8 mouse cellular contexts compared by ENCODE assay signal in the genomic region with DNA sequence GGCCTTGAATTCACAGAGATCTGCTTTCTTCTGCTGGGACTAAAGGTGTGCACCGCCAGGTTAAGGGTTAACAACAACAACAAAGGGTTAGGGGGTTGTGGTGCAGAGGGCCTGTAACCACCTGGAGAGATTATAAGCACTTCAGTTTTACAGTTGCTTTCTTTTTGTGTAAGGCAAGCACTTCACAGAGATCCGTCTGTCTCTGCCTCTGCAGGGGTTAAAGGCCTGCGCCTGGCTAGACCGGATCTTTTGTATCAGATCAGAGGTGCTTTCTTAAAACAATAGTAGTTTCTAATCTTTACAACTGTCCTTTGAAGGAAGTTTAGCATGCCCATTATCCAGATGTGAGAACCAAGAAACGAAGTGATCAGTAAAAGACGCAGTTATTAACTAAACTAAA. TPM values are rescaled to one million over a fixed set of nuclear protein-coding genes. Genes with fewer than 3 reads are reported as not detected.
DNase-seq lines count a peak whose midpoint lies in the region; ATAC-seq and TF ChIP-seq lines count a peak whose summit lies in the region.

No protein-coding gene starts in this region.

- H3K4me3 ChIP-seq in lung, adult 2 months (replicated peaks; ENCODE audit: extremely low read depth, low read depth, low read length), result peak overlapping the region; percentile 37
- peak overlapping the region; percentile 55 for H3K4me3 ChIP-seq in embryonic facial prominence, embryonic 12.5 days
- H3K4me3 ChIP-seq in limb, embryonic 11.5 days (ENCODE audit: low read depth, low read length), result peak overlapping the region; percentile 52; the same call in 1 of the 2 replicates
- peak overlapping the region; percentile 63 for H3K4me3 ChIP-seq in stomach, embryonic 16.5 days (replicated peaks; ENCODE audit: low read length)

- no peaks in the 10 kb centered on the region for H3K4me1 ChIP-seq in lung, adult 2 months (ENCODE audit: control insufficient read depth, insufficient read depth, low read length)
- no peaks in the 10 kb centered on the region; the same call in 1 of the 2 replicates for H3K4me1 ChIP-seq in embryonic facial prominence, embryonic 12.5 days
- H3K4me1 ChIP-seq in limb, embryonic 11.5 days (ENCODE audit: control insufficient read depth, insufficient read depth, low read length), result no peaks in the 10 kb centered on the region
- no peaks in the 10 kb centered on the region for H3K4me1 ChIP-seq in stomach, embryonic 16.5 days (ENCODE audit: control insufficient read depth, insufficient read depth, low read length)

- WGBS in lung, adult 2 months, result 31% methylated on average over 6 of the region's 6 CpGs
- WGBS in embryonic facial prominence, embryonic 12.5 days, result 24% methylated on average over 6 of the region's 6 CpGs
- WGBS in limb, embryonic 11.5 days, result 20% methylated on average over 6 of the region's 6 CpGs
- 27% methylated on average over 6 of the region's 6 CpGs for whole genome bisulfite sequencing in stomach, embryonic 16.5 days

- H3K9me3 ChIP-seq in embryonic facial prominence, embryonic 12.5 days, result no peaks in the 10 kb centered on the region
- no peaks in the 10 kb centered on the region for H3K9me3 ChIP-seq in limb, embryonic 11.5 days (ENCODE audit: control insufficient read depth, low read length)
- no peaks in the 10 kb centered on the region for H3K9me3 ChIP-seq in stomach, embryonic 16.5 days (replicated peaks; ENCODE audit: control insufficient read depth, low read length)

- peak overlapping the region; percentile 36 for H3K9ac ChIP-seq in embryonic facial prominence, embryonic 12.5 days
- H3K9ac ChIP-seq in limb, embryonic 11.5 days (ENCODE audit: low read length), result peak overlapping the region; percentile 67; the same call in 1 of the 2 replicates
- peak overlapping the region; percentile 40 for H3K9ac ChIP-seq in stomach, embryonic 16.5 days (ENCODE audit: low read length)

- no peak overlapping the region; the same call in 1 of the 2 replicates for H3K27ac ChIP-seq in embryonic facial prominence, embryonic 12.5 days
- H3K27ac ChIP-seq in limb, embryonic 11.5 days (replicated peaks; ENCODE audit: low read depth, low read length), result peak overlapping the region; percentile 53
- no peak overlapping the region; the same call in 1 of the 2 replicates for H3K27ac ChIP-seq in stomach, embryonic 16.5 days (ENCODE audit: low read length)

- H3K27me3 ChIP-seq in embryonic facial prominence, embryonic 12.5 days, result 0 out of 2 replicates have a peak, but pooled peaks cover 8% of the 10 kb centered on the region
- peaks cover 5% of the 10 kb centered on the region for H3K27me3 ChIP-seq in limb, embryonic 11.5 days (ENCODE audit: control insufficient read depth, insufficient read depth, low read length)
- peaks cover 3% of the 10 kb centered on the region; the same call in 1 of the 2 replicates for H3K27me3 ChIP-seq in stomach, embryonic 16.5 days (ENCODE audit: control insufficient read depth, insufficient read depth, low read length)

- no peak for ATAC-seq in embryonic facial prominence, embryonic 12.5 days (ENCODE audit: insufficient number of reproducible peaks, insufficient read depth, low FRiP score, low TSS enrichment)
- peak; percentile 19; the same call in 1 of the 2 replicates for ATAC-seq in limb, embryonic 11.5 days (ENCODE audit: insufficient number of reproducible peaks, low FRiP score, low TSS enrichment, low read depth)
- ATAC-seq in stomach, embryonic 16.5 days (ENCODE audit: insufficient read depth, low FRiP score), result no peak

- peak overlapping the region; percentile 51 for H3K4me2 ChIP-seq in embryonic facial prominence, embryonic 12.5 days (replicated peaks)
- H3K4me2 ChIP-seq in limb, embryonic 11.5 days (ENCODE audit: low read depth, severe bottlenecking), result no peak overlapping the region
- H3K4me2 ChIP-seq in stomach, embryonic 16.5 days (ENCODE audit: low read depth, low read length), result peak overlapping the region; percentile 52

- TF ChIP-seq POLR2A in lung, adult 2 months (IDR thresholded peaks at IDR 0.05; ENCODE audit: borderline replicate concordance, extremely low read depth, low read depth, low read length), result no peak

- no peak for TF ChIP-seq CTCF in lung, adult 2 months (IDR thresholded peaks at IDR 0.05; ENCODE audit: insufficient read depth, low read length)

- peaks cover 6% of the 10 kb centered on the region; the same call in 1 of the 2 replicates for H3K36me3 ChIP-seq in embryonic facial prominence, embryonic 12.5 days
- no peaks in the 10 kb centered on the region for H3K36me3 ChIP-seq in limb, embryonic 11.5 days (ENCODE audit: control insufficient read depth, insufficient read depth, low read length)
- H3K36me3 ChIP-seq in stomach, embryonic 16.5 days (ENCODE audit: control insufficient read depth, insufficient read depth, low read length), result no peaks in the 10 kb centered on the region

- no peak for DNase-seq in lung, adult 2 months
- DNase-seq in lung, postnatal 25 days (ENCODE audit: low spot score), result no peak
- DNase-seq in limb, embryonic 11.5 days (ENCODE audit: low spot score), result no peak
- no peak for DNase-seq in gastrocnemius, adult 18-20 months (ENCODE audit: low spot score)
- DNase-seq in gastrocnemius, adult 8-10 months (ENCODE audit: low spot score in 2 of 2), result no peak
- DNase-seq in spleen, postnatal 10 days (ENCODE audit: low spot score in 2 of 2), result no peak

RNA-seq across cellular contexts. Expression of a gene that starts 0.4 kb away (rescaled TPM):
- polyA plus RNA-seq in lung, adult 2 months (2012; rRNA removed), result 109 and 128 TPM in 2 replicates
- 37.2 and 39.4 TPM in 2 replicates for polyA plus RNA-seq in embryonic facial prominence, embryonic 12.5 days (2016; fragmentation: Nextera tagmentation; extraction: Ambion mirVana)
- polyA plus RNA-seq in limb, embryonic 11.5 days (2014; fragmentation: Nextera tagmentation; extraction: Ambion mirVana), result 57.6 and 58.2 TPM in 2 replicates
- polyA plus RNA-seq in stomach, embryonic 16.5 days (2015; fragmentation: Nextera tagmentation; extraction: Ambion mirVana), result 30.3 and 30.9 TPM in 2 replicates
- total RNA-seq in gastrocnemius, adult 18-20 months (2021), result 10 to 100 TPM; 15.8 to 16.1 TPM
- 10 to 100 TPM; 12.0 to 19.1 (median 14.3) TPM for total RNA-seq in gastrocnemius, adult 8-10 months (2022)

RNA-seq across cellular contexts. Expression of a gene that starts 4.6 kb away (rescaled TPM):
- not detected in 2 replicates for polyA plus RNA-seq in lung, adult 2 months (2012; rRNA removed)
- polyA plus RNA-seq in embryonic facial prominence, embryonic 12.5 days (2016; fragmentation: Nextera tagmentation; extraction: Ambion mirVana), result not detected in 2 replicates
- polyA plus RNA-seq in limb, embryonic 11.5 days (2014; fragmentation: Nextera tagmentation; extraction: Ambion mirVana), result not detected in 2 replicates
- polyA plus RNA-seq in stomach, embryonic 16.5 days (2015; fragmentation: Nextera tagmentation; extraction: Ambion mirVana), result not detected in 2 replicates
- not detected for total RNA-seq in gastrocnemius, adult 18-20 months (2021)
- not detected for total RNA-seq in gastrocnemius, adult 8-10 months (2022)

RNA-seq across cellular contexts. Expression of a gene that starts 5.4 kb away (rescaled TPM):
- polyA plus RNA-seq in lung, adult 2 months (2012; rRNA removed), result 38.0 and 60.3 TPM in 2 replicates
- polyA plus RNA-seq in embryonic facial prominence, embryonic 12.5 days (2016; fragmentation: Nextera tagmentation; extraction: Ambion mirVana), result 5.4 and 5.5 TPM in 2 replicates
- 4.4 and 4.6 TPM in 2 replicates for polyA plus RNA-seq in limb, embryonic 11.5 days (2014; fragmentation: Nextera tagmentation; extraction: Ambion mirVana)
- 11.8 and 12.6 TPM in 2 replicates for polyA plus RNA-seq in stomach, embryonic 16.5 days (2015; fragmentation: Nextera tagmentation; extraction: Ambion mirVana)
- 1 to 10 TPM; 1.1 to 1.6 TPM for total RNA-seq in gastrocnemius, adult 18-20 months (2021)
- 1 to 10 TPM in 2 of 4 experiments, under 1 TPM in 2; 0.87 to 1.4 (median 1.0) TPM for total RNA-seq in gastrocnemius, adult 8-10 months (2022)

RNA-seq across cellular contexts. Expression of a gene that starts 9.6 kb away (rescaled TPM):
- 0.51 and 0.57 TPM in 2 replicates for polyA plus RNA-seq in lung, adult 2 months (2012; rRNA removed)
- polyA plus RNA-seq in embryonic facial prominence, embryonic 12.5 days (2016; fragmentation: Nextera tagmentation; extraction: Ambion mirVana), result not detected in 2 replicates
- not detected in 2 replicates for polyA plus RNA-seq in limb, embryonic 11.5 days (2014; fragmentation: Nextera tagmentation; extraction: Ambion mirVana)
- polyA plus RNA-seq in stomach, embryonic 16.5 days (2015; fragmentation: Nextera tagmentation; extraction: Ambion mirVana), result not detected in 2 replicates
- not detected for total RNA-seq in gastrocnemius, adult 18-20 months (2021)
- not detected for total RNA-seq in gastrocnemius, adult 8-10 months (2022)

RNA-seq across cellular contexts. Expression of a gene that starts 19.1 kb away (rescaled TPM):
- polyA plus RNA-seq in lung, adult 2 months (2012; rRNA removed), result 41.7 and 55.6 TPM in 2 replicates
- polyA plus RNA-seq in embryonic facial prominence, embryonic 12.5 days (2016; fragmentation: Nextera tagmentation; extraction: Ambion mirVana), result 2.6 and 3.4 TPM in 2 replicates
- polyA plus RNA-seq in limb, embryonic 11.5 days (2014; fragmentation: Nextera tagmentation; extraction: Ambion mirVana), result 7.3 and 8.8 TPM in 2 replicates
- polyA plus RNA-seq in stomach, embryonic 16.5 days (2015; fragmentation: Nextera tagmentation; extraction: Ambion mirVana), result 2.1 and 2.5 TPM in 2 replicates
- 100 to 1,000 TPM; 124 to 135 TPM for total RNA-seq in gastrocnemius, adult 18-20 months (2021)
- 100 to 1,000 TPM; 131 to 157 (median 141) TPM for total RNA-seq in gastrocnemius, adult 8-10 months (2022)
